Mouse (Mus musculus): ENCODE measurements around the gene Pus7l.

DNA sequence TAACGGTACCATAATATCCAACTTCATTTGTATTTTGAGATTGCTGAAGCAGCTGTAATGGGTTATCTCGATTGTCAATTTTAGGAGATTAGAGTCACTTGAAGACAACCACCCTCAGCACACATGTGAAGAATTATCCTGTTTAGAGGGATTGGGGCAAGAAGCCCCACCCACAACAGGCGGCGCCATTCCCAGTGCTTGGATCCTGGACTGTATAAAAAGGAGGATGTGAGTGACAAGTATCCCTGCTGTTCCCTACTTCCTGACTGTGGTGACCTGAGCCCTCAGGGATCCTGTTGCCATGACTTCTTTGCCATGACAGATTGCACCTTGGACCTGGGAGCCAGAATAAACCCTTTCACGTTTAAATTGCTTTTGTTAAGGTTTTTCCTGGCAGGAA is 22.4 kb downstream of the Pus7l start:
- TF ChIP-seq CTCF (IDR thresholded peaks at IDR 0.05; ENCODE audit: low read depth, low read length) (no peak), POLR2A (IDR thresholded peaks at IDR 0.05; ENCODE audit: borderline replicate concordance, low read depth, low read length) (no peak)
